Mouse (Mus musculus): ENCODE measurements around the gene Atp2b4. TPM values are rescaled to one million over a fixed set of nuclear protein-coding genes. Genes with fewer than 3 reads are reported as not detected.

Gene Atp2b4
- total RNA-seq, 2 experiments from 2014 or later: 30.7 to 40.5 TPM

GRCm38 (mm10) chr1:133753325-133753724, 47.5 kb downstream of the Atp2b4 start:
- ATAC-seq (replicated peaks; ENCODE audit: poor library complexity): no peak

GRCm38 (mm10) chr1:133751621-133752020, 49.2 kb downstream of the Atp2b4 start:
- ATAC-seq (replicated peaks; ENCODE audit: poor library complexity): no peak

- ATAC-seq (replicated peaks; ENCODE audit: poor library complexity): no peak
These were observed 50.9 kb downstream of the Atp2b4 start for GRCm38 (mm10) chr1:133749954-133750353.

- peak; percentile 75 for ATAC-seq (replicated peaks; ENCODE audit: poor library complexity)
These were observed 55.8 kb downstream of the Atp2b4 start for GRCm38 (mm10) chr1:133745078-133745495.

GRCm38 (mm10) chr1:133744609-133745008, 56.2 kb downstream of the Atp2b4 start:
- no peak for ATAC-seq (replicated peaks; ENCODE audit: poor library complexity)

GRCm38 (mm10) chr1:133742517-133742916, 58.3 kb downstream of the Atp2b4 start:
- no peak for ATAC-seq (replicated peaks; ENCODE audit: poor library complexity)

- no peak for ATAC-seq (replicated peaks; ENCODE audit: poor library complexity)
These were observed 58.9 kb downstream of the Atp2b4 start for GRCm38 (mm10) chr1:133741881-133742434.

GRCm38 (mm10) chr1:133741171-133741570, 59.7 kb downstream of the Atp2b4 start:
- ATAC-seq (replicated peaks; ENCODE audit: poor library complexity): no peak

- ATAC-seq (replicated peaks; ENCODE audit: poor library complexity): no peak
These were observed 64.2 kb downstream of the Atp2b4 start for GRCm38 (mm10) chr1:133736664-133737063.

- peak; percentile 92 for ATAC-seq (replicated peaks; ENCODE audit: poor library complexity)
These were observed 64.7 kb downstream of the Atp2b4 start for GRCm38 (mm10) chr1:133735995-133736652.

GRCm38 (mm10) chr1:133732814-133733213, 68.0 kb downstream of the Atp2b4 start:
- no peak for ATAC-seq (replicated peaks; ENCODE audit: poor library complexity)

- ATAC-seq (replicated peaks; ENCODE audit: poor library complexity): peak; percentile 79
These were observed 72.5 kb downstream of the Atp2b4 start for GRCm38 (mm10) chr1:133728339-133728738.

GRCm38 (mm10) chr1:133720342-133720741, 80.5 kb downstream of the Atp2b4 start:
- ATAC-seq (replicated peaks; ENCODE audit: poor library complexity): no peak

GRCm38 (mm10) chr1:133718786-133719185, 82.1 kb downstream of the Atp2b4 start:
- no peak for ATAC-seq (replicated peaks; ENCODE audit: poor library complexity)

GRCm38 (mm10) chr1:133718296-133718695, 82.5 kb downstream of the Atp2b4 start:
- ATAC-seq (replicated peaks; ENCODE audit: poor library complexity): no peak

GRCm38 (mm10) chr1:133716464-133716863, 84.4 kb downstream of the Atp2b4 start:
- peak; percentile 92 for ATAC-seq (replicated peaks; ENCODE audit: poor library complexity)

GRCm38 (mm10) chr1:133715191-133715590, 85.7 kb downstream of the Atp2b4 start:
- no peak for ATAC-seq (replicated peaks; ENCODE audit: poor library complexity)

- ATAC-seq (replicated peaks; ENCODE audit: poor library complexity): no peak
These were observed 87.9 kb downstream of the Atp2b4 start for GRCm38 (mm10) chr1:133713009-133713370.

- no peak for ATAC-seq (replicated peaks; ENCODE audit: poor library complexity)
These were observed 88.4 kb downstream of the Atp2b4 start for GRCm38 (mm10) chr1:133712288-133713008.

GRCm38 (mm10) chr1:133711376-133711775, 89.5 kb downstream of the Atp2b4 start:
- ATAC-seq (replicated peaks; ENCODE audit: poor library complexity): no peak

- ATAC-seq (replicated peaks; ENCODE audit: poor library complexity): no peak
These were observed 89.9 kb downstream of the Atp2b4 start for GRCm38 (mm10) chr1:133710895-133711294.

GRCm38 (mm10) chr1:133709292-133709691, 91.5 kb downstream of the Atp2b4 start:
- no peak for ATAC-seq (replicated peaks; ENCODE audit: poor library complexity)
